Mouse (Mus musculus): ENCODE measurements around the gene Vmn2r80. TPM values are rescaled to one million over a fixed set of nuclear protein-coding genes. Genes with fewer than 3 reads are reported as not detected.
A peak's percentile ranks its signal among the peaks of the same experiment; 100 is the strongest.
"Not testable (repeated sequence)": the region's sequence is repeated elsewhere in the genome, so short reads cannot be mapped to it uniquely, and the experiment has no call there.

Gene Vmn2r80
- total RNA-seq (2021) = not detected
- long read RNA-seq, experiment 1 = 0 reads
- long read RNA-seq, experiment 2 = 0 reads

GRCm38 (mm10) chr10:79148469-79148868, at the start of gene Vmn2r80:
Vmn2r80 (plus strand) TSS chr10:79148769.
- not testable (repeated sequence) for DNase-seq (ENCODE audit: low spot score in 2 of 2)

- DNase-seq (ENCODE audit: low spot score in 2 of 2) = no peak
These were observed 42.0 kb upstream of the Vmn2r80 start for GRCm38 (mm10) chr10:79106325-79107282.

- DNase-seq (ENCODE audit: low spot score in 2 of 2) = no peak
These were observed 41.0 kb upstream of the Vmn2r80 start for GRCm38 (mm10) chr10:79107531-79107930.

- no peak for DNase-seq (ENCODE audit: low spot score in 2 of 2)
These were observed 39.4 kb upstream of the Vmn2r80 start for GRCm38 (mm10) chr10:79109156-79109555.

GRCm38 (mm10) chr10:79110482-79110881, 38.1 kb upstream of the Vmn2r80 start:
- no peak for DNase-seq (ENCODE audit: low spot score in 2 of 2)

- no peak for DNase-seq (ENCODE audit: low spot score in 2 of 2)
These were observed 33.5 kb upstream of the Vmn2r80 start for GRCm38 (mm10) chr10:79115085-79115484.

- peak; percentile 30 to 42 for DNase-seq (ENCODE audit: low spot score in 2 of 2)
These were observed 32.3 kb upstream of the Vmn2r80 start for GRCm38 (mm10) chr10:79116125-79116849.

- DNase-seq (ENCODE audit: low spot score in 2 of 2) = no peak
These were observed 3.0 kb downstream of the Vmn2r80 start for GRCm38 (mm10) chr10:79151602-79152001.

GRCm38 (mm10) chr10:79199973-79200372, 51.4 kb downstream of the Vmn2r80 start:
- not testable (repeated sequence) for DNase-seq (ENCODE audit: low spot score in 2 of 2)

GRCm38 (mm10) chr10:79220432-79220831, 71.9 kb downstream of the Vmn2r80 start:
- DNase-seq (ENCODE audit: low spot score in 2 of 2) = no peak

GRCm38 (mm10) chr10:79221606-79222005, 73.0 kb downstream of the Vmn2r80 start:
- no peak for DNase-seq (ENCODE audit: low spot score in 2 of 2)

- no peak for DNase-seq (ENCODE audit: low spot score in 2 of 2)
These were observed 73.6 kb downstream of the Vmn2r80 start for GRCm38 (mm10) chr10:79222214-79222613.

Other genes with a start within 250 kb of the Vmn2r80 start
- gene Olfr1354, start 235.6 kb upstream of the Vmn2r80 start, total RNA-seq (2021) = not detected
- not detected for gene Olfr8, start 198.1 kb upstream of the Vmn2r80 start, total RNA-seq (2021)
- not detected for gene Olfr1353, start 185.5 kb upstream of the Vmn2r80 start, total RNA-seq (2021)
- gene Olfr1352, start 167.7 kb upstream of the Vmn2r80 start, total RNA-seq (2021) = not detected
- not detected for gene Olfr1351, start 136.3 kb upstream of the Vmn2r80 start, total RNA-seq (2021)
- gene Olfr57, start 120.0 kb upstream of the Vmn2r80 start, total RNA-seq (2021) = not detected
- gene 2610008E11Rik, start 51.2 kb upstream of the Vmn2r80 start, total RNA-seq (2021) = 10 to 100 TPM; 12.6 to 14.0 TPM
- gene Vmn2r81, start 98.9 kb downstream of the Vmn2r80 start, total RNA-seq (2021) = not detected
- gene Vmn2r82, start 207.8 kb downstream of the Vmn2r80 start, total RNA-seq (2021) = not detected

Data from adrenal gland, adult 18-20 months (tissue).